Mouse (Mus musculus) heart, embryonic 13.5 days (tissue): ENCODE measurements around the gene Pianp. TPM values are rescaled to one million over a fixed set of nuclear protein-coding genes. Genes with fewer than 3 reads are reported as not detected.

Source experiments
- ATAC-seq: fragments of 200-750 bp; cut with Nextera tagmentation; 2 replicates; pipeline ENCODE4 v1.8.0; 2017; ENCODE audit warnings: moderate TSS enrichment; ENCODE audit not compliant: insufficient number of reproducible peaks, low FRiP score, low TSS enrichment; ENCODE audit errors: extremely low read depth
- H3K27ac ChIP-seq: fragments of 300-500 bp; sonication (generic); replicated peaks from 2 replicates; pipeline ENCODE4 v1.5.1; 2015; ENCODE audit warnings: moderate library complexity, mild to moderate bottlenecking, inconsistent platforms
- H3K27me3 ChIP-seq: fragments of 300-500 bp; sonication (generic); replicated peaks from 2 replicates; pipeline ENCODE4 v1.6.1; 2015; ENCODE audit warnings: mild to moderate bottlenecking, inconsistent platforms
- H3K36me3 ChIP-seq: fragments of 300-500 bp; sonication (generic); 2 replicates; pipeline ENCODE4 v1.6.1; 2015; ENCODE audit warnings: mild to moderate bottlenecking, inconsistent platforms
- H3K4me1 ChIP-seq: fragments of 300-500 bp; sonication (generic); 2 replicates; pipeline ENCODE4 v1.6.1; 2015; ENCODE audit warnings: inconsistent platforms
- H3K4me2 ChIP-seq: fragments of 300-500 bp; sonication (generic); 2 replicates; pipeline ENCODE4 v1.6.1; 2015; ENCODE audit warnings: inconsistent platforms, mild to moderate bottlenecking, moderate library complexity
- H3K4me3 ChIP-seq: fragments of 300-500 bp; sonication (generic); 2 replicates; pipeline ENCODE4 v1.5.1; 2015; ENCODE audit warnings: moderate library complexity, mild to moderate bottlenecking, inconsistent platforms
- H3K9ac ChIP-seq: fragments of 300-500 bp; sonication (generic); 2 replicates; pipeline ENCODE4 v1.6.1; 2015; ENCODE audit warnings: inconsistent platforms, mild to moderate bottlenecking, moderate library complexity
- H3K9me3 ChIP-seq: fragments of 300-500 bp; sonication (generic); 2 replicates; pipeline ENCODE4 v1.6.1; 2016; ENCODE audit warnings: inconsistent platforms
- WGBS: fragments of 180-500 bp; shearing (Covaris S2); methylation state at CpG from one replicate; pipeline ENCODE4 v1.1.7; 2015; ENCODE audit warnings: mixed read lengths; 5-methylcytosine and 5-hydroxymethylcytosine counted together
- polyA plus RNA-seq: library from polyadenylated mRNA; unstranded; fragments of >200 nt; fragmentation: Nextera tagmentation; extraction: Ambion mirVana; gene quantifications from 2 replicates; pipeline ENCODE4 v1.2.1, GENCODE M21; 2015

The Pianp gene
- polyA plus RNA-seq, 1 experiment from 2014 or later, result 0.31 TPM

DNA sequence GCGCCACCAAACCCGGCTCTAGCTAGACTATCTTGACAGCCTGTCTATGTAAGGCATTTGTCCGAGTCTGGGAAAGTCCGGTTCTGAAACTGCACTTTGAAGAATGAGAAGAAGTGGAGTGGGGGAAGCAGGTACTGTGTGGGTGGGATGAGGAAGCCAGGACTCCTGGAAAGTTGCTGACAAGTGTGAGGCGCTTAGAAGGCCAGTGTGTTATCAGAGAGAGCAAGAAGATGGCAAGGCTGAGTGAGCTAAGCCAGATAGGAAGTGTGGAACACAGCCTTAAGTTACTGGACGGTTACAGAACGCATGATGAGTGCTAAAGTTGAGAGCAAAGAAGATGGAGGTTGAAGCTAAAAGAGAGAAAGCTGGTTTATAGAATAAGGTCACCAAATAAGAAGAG lies 45.6 kb downstream of the Pianp start:
- peaks cover 50% of the 10 kb centered on the region for H3K36me3 ChIP-seq
- H3K4me2 ChIP-seq, result no peak overlapping the region
- no peak overlapping the region for H3K9ac ChIP-seq
- ATAC-seq, result no peak
- 76% methylated on average over 7 of the region's 7 CpGs for WGBS
- no peak overlapping the region for H3K27ac ChIP-seq
- no peaks in the 10 kb centered on the region for H3K9me3 ChIP-seq
- no peaks in the 10 kb centered on the region for H3K27me3 ChIP-seq
- H3K4me3 ChIP-seq, result no peak overlapping the region
- peaks cover 15% of the 10 kb centered on the region for H3K4me1 ChIP-seq

DNA sequence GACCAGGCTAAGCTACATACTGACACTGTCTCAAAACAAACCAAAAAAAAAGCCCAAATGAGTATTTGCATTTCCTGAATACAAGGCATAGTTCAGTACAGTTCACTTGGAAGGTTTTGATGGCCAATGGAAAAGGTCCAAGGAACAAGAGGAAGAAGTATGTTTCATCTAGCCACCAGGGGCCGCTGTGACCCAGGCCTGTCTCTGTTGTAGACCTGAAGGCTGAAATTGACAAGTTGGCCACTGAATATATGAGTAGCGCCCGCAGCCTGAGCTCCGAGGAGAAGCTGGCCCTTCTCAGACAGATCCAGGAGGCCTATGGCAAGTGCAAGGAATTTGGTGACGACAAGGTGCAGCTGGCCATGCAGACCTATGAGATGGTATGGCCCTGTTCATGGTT lies 50.2 kb downstream of the Pianp start:
- Histone ChIP-seq H3K27me3 (no peaks in the 10 kb centered on the region), H3K9ac (no peak overlapping the region), H3K4me1 (no peaks in the 10 kb centered on the region), H3K9me3 (no peaks in the 10 kb centered on the region), H3K27ac (no peak overlapping the region), H3K4me3 (no peak overlapping the region), H3K36me3 (peaks cover 82% of the 10 kb centered on the region), H3K4me2 (no peak overlapping the region)
- no peak for ATAC-seq
- 38% methylated on average over 5 of the region's 5 CpGs for WGBS

DNA sequence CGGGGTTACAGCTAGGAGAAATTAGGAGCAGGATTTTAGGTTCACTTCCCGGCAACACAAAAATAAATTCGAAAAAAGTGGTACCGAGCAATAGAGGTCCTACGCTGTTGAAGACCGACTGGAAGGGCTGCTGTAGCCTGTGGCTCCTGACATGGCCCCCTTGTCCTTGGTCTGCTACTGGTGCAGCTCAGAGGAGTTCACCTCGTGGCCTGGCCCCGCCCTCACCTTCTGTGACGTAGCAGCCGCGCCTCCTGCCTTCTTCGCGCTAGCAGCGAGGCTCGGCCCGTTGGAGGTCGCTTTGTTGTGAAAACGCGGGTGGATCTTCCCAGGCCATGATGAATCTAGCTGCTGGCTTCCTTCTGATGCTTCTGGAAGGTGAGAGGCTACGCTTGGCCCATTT lies 53.2 kb downstream of the Pianp start, which contains the start of gene Acrbp:
Gene Acrbp (plus strand): TSS at position 12 of the 400 bp plus-strand sequence.
- Histone ChIP-seq H3K27me3 (no peaks in the 10 kb centered on the region), H3K27ac (no peak within 1 kb of the TSS), H3K4me1 (no peaks in the 10 kb centered on the region), H3K4me2 (no peak within 1 kb of the TSS), H3K4me3 (no peak within 1 kb of the TSS), H3K9me3 (no peaks in the 10 kb centered on the region), H3K36me3 (peaks cover 97% of the 10 kb centered on the region), H3K9ac (peak within 1 kb of the TSS; percentile 16; the same call in 1 of the 2 replicates)
- 36% methylated on average over 20 of the region's 20 CpGs for WGBS
- ATAC-seq, result no peak

DNA sequence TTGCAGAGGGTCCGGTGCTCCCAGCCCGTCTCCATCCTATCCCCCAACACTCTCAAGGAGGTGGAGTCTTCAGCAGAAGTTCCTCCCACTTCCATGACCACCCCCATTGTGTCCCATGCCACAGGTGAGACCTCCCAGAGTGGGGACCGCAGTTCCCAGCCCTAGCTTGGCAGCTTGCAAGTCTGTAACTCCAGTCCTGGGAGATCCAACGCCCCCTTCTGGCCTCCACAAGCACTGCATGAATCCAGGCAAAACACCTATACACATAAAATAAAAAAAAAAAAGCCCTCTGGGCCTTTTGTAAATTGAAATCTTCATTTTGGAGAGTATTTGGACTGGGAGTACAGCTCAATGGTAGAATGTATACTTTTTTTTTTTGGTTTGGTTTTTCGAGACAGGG lies 54.7 kb downstream of the Pianp start:
- H3K4me1 ChIP-seq, result no peaks in the 10 kb centered on the region; the same call in 1 of the 2 replicates
- H3K9me3 ChIP-seq, result no peaks in the 10 kb centered on the region
- no peak overlapping the region for H3K27ac ChIP-seq
- H3K9ac ChIP-seq, result no peak overlapping the region
- no peak overlapping the region for H3K4me2 ChIP-seq
- WGBS, result 49% methylated on average over 5 of the region's 5 CpGs
- H3K4me3 ChIP-seq, result no peak overlapping the region
- ATAC-seq, result no peak
- H3K27me3 ChIP-seq, result no peaks in the 10 kb centered on the region
- peaks cover 86% of the 10 kb centered on the region for H3K36me3 ChIP-seq

Other genes with a start within 250 kb of the Pianp start
- not detected in 2 replicates for gene Gm45234, start 240.7 kb upstream of the Pianp start, polyA plus RNA-seq
- gene Atn1, start 240.2 kb upstream of the Pianp start, polyA plus RNA-seq, result 7.8 and 9.4 TPM in 2 replicates
- gene Eno2, start 227.0 kb upstream of the Pianp start, polyA plus RNA-seq, result 4.6 and 4.9 TPM in 2 replicates
- gene Lrrc23, start 217.0 kb upstream of the Pianp start, polyA plus RNA-seq, result 0.09 TPM in 1 of 2 replicates, not detected in the other
- 8.4 and 10.9 TPM in 2 replicates for gene Spsb2, start 188.0 kb upstream of the Pianp start, polyA plus RNA-seq
- gene Tpi1, start 182.4 kb upstream of the Pianp start, polyA plus RNA-seq, result 1,248 and 1,451 TPM in 2 replicates
- gene Usp5, start 167.2 kb upstream of the Pianp start, polyA plus RNA-seq, result 98.3 and 101 TPM in 2 replicates
- gene Cdca3, start 167.1 kb upstream of the Pianp start, polyA plus RNA-seq, result 123 and 132 TPM in 2 replicates
- gene Gnb3, start 156.4 kb upstream of the Pianp start, polyA plus RNA-seq, result 7.8 and 11.7 TPM in 2 replicates
- gene P3h3, start 138.9 kb upstream of the Pianp start, polyA plus RNA-seq, result 15.5 and 17.7 TPM in 2 replicates
- gene Gpr162, start 132.7 kb upstream of the Pianp start, polyA plus RNA-seq, result 1.6 TPM in 2 replicates
- not detected in 2 replicates for gene Cd4, start 108.5 kb upstream of the Pianp start, polyA plus RNA-seq
- gene Lag3, start 85.0 kb upstream of the Pianp start, polyA plus RNA-seq, result 1.0 and 1.1 TPM in 2 replicates
- gene Ptms, start 76.6 kb upstream of the Pianp start, polyA plus RNA-seq, result 231 and 233 TPM in 2 replicates
- gene Mlf2, start 65.3 kb upstream of the Pianp start, polyA plus RNA-seq, result 288 and 320 TPM in 2 replicates
- gene Cops7a, start 31.2 kb upstream of the Pianp start, polyA plus RNA-seq, result 140 and 143 TPM in 2 replicates
- gene Zfp384, start 12.5 kb downstream of the Pianp start, polyA plus RNA-seq, result 9.3 and 10.1 TPM in 2 replicates
- gene Ing4, start 43.1 kb downstream of the Pianp start, polyA plus RNA-seq, result 78.2 and 91.2 TPM in 2 replicates
- 5.4 and 6.6 TPM in 2 replicates for gene Acrbp, start 53.0 kb downstream of the Pianp start, polyA plus RNA-seq
- 0.24 and 0.63 TPM in 2 replicates for gene Lpar5, start 71.2 kb downstream of the Pianp start, polyA plus RNA-seq
- 57.5 and 67.0 TPM in 2 replicates for gene Chd4, start 99.3 kb downstream of the Pianp start, polyA plus RNA-seq
- 42.7 and 48.1 TPM in 2 replicates for gene Nop2, start 135.2 kb downstream of the Pianp start, polyA plus RNA-seq
- 9.4 and 9.5 TPM in 2 replicates for gene Iffo1, start 148.5 kb downstream of the Pianp start, polyA plus RNA-seq
- 4,266 and 4,534 TPM in 2 replicates for gene Gapdh, start 169.8 kb downstream of the Pianp start, polyA plus RNA-seq
- gene Ncapd2, start 195.0 kb downstream of the Pianp start, polyA plus RNA-seq, result 80.3 and 81.8 TPM in 2 replicates
- gene Mrpl51, start 195.1 kb downstream of the Pianp start, polyA plus RNA-seq, result 219 and 251 TPM in 2 replicates
- gene Vamp1, start 218.9 kb downstream of the Pianp start, polyA plus RNA-seq, result 4.4 and 4.7 TPM in 2 replicates
- 3.4 and 4.2 TPM in 2 replicates for gene Tapbpl, start 235.2 kb downstream of the Pianp start, polyA plus RNA-seq
- 2.0 TPM in 2 replicates for gene Cd27, start 240.3 kb downstream of the Pianp start, polyA plus RNA-seq